Mouse (Mus musculus) hindbrain, embryonic 11.5 days (tissue): Measurements from ENCODE around the gene Cyb5r3. TPM values are rescaled to one million over a fixed set of nuclear protein-coding genes. Genes with fewer than 3 reads are reported as not detected.

Source experiments
- ATAC-seq: fragments of 200-750 bp; cut with Nextera tagmentation; 2 replicates; pipeline ENCODE4 v1.8.0; 2017; ENCODE audit warnings: mild to moderate bottlenecking, moderate TSS enrichment, moderate library complexity; ENCODE audit not compliant: low FRiP score
- DNase-seq: peaks from one replicate; pipeline ENCODE4 v3.0.0-alpha.2; 2015; ENCODE audit warnings: low spot score
- H3K27ac ChIP-seq: fragments of 300-500 bp; sonication (generic); 2 replicates; pipeline ENCODE4 v1.5.1; 2014; ENCODE audit warnings: mild to moderate bottlenecking, low read depth, low read length
- H3K27me3 ChIP-seq: fragments of 300-500 bp; sonication (generic); 2 replicates; pipeline ENCODE4 v1.6.1; 2014; ENCODE audit warnings: mild to moderate bottlenecking, low read length, moderate library complexity, mixed read lengths; ENCODE audit not compliant: control insufficient read depth, insufficient read depth
- H3K36me3 ChIP-seq: fragments of 300-500 bp; sonication (generic); 2 replicates; pipeline ENCODE4 v1.6.1; 2014; ENCODE audit warnings: mild to moderate bottlenecking, low read length, moderate library complexity, mixed read lengths; ENCODE audit not compliant: control insufficient read depth, insufficient read depth
- H3K4me1 ChIP-seq: fragments of 300-500 bp; sonication (generic); replicated peaks from 2 replicates; pipeline ENCODE4 v1.6.1; 2014; ENCODE audit warnings: low read length, mixed read lengths; ENCODE audit not compliant: control insufficient read depth, insufficient read depth
- H3K4me2 ChIP-seq: fragments of 300-500 bp; sonication (generic); replicated peaks from 2 replicates; pipeline ENCODE4 v1.6.1; 2014; ENCODE audit warnings: mild to moderate bottlenecking, low read depth, low read length
- H3K4me3 ChIP-seq: fragments of 300-500 bp; sonication (generic); 2 replicates; pipeline ENCODE4 v1.5.1; 2014; ENCODE audit warnings: low read depth, low read length
- H3K9ac ChIP-seq: fragments of 300-500 bp; sonication (generic); 2 replicates; pipeline ENCODE4 v1.6.1; 2014; ENCODE audit warnings: low read depth, low read length
- H3K9me3 ChIP-seq: fragments of 300-500 bp; sonication (generic); 2 replicates; pipeline ENCODE4 v1.6.1; 2016; ENCODE audit warnings: low read length; ENCODE audit not compliant: control insufficient read depth
- WGBS: fragments of 180-500 bp; shearing (Covaris S2); extraction: QIAGEN DNeasy Blood & Tissue Kit; methylation state at CpG from one replicate; pipeline ENCODE4 v1.1.7; 2014; 5-methylcytosine and 5-hydroxymethylcytosine counted together
- polyA plus RNA-seq: library from polyadenylated mRNA; unstranded; fragments of >200 nt; fragmentation: Nextera tagmentation; extraction: Ambion mirVana; gene quantifications from 2 replicates; pipeline ENCODE4 v1.2.1, GENCODE M21; 2014

Cyb5r3 gene
- polyA plus RNA-seq, 1 experiment from 2014 or later: 205 TPM

DNA sequence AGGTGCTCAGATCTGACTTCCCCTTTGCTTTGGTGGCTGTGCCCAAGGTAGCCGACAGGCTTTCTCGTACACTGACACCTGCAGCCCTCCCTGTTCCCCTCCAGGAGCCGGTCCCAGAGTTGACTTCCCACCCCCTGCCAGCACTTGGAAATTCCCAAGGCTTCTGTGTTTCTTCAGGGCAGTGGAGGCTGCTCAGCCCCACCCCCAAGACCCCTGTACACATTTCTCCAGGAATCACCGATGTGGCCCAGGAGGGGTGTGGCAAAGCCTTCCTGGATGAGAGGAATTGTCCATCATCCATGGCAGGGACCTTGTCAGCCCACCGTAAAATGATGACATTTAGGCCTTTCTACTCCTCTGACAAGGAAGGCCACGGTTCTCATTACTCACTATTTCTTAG, 61.1 kb downstream of the Cyb5r3 start:
- Histone ChIP-seq H3K4me2 (no peak overlapping the region), H3K9ac (no peak overlapping the region), H3K27me3 (no peaks in the 10 kb centered on the region), H3K27ac (no peak overlapping the region), H3K9me3 (no peaks in the 10 kb centered on the region), H3K4me1 (peaks cover 9% of the 10 kb centered on the region; the same call in 1 of the 2 replicates), H3K36me3 (no peaks in the 10 kb centered on the region), H3K4me3 (no peak overlapping the region)
- WGBS: 59% methylated on average over 6 of the region's 6 CpGs
- DNase-seq (no peak), ATAC-seq (no peak)

DNA sequence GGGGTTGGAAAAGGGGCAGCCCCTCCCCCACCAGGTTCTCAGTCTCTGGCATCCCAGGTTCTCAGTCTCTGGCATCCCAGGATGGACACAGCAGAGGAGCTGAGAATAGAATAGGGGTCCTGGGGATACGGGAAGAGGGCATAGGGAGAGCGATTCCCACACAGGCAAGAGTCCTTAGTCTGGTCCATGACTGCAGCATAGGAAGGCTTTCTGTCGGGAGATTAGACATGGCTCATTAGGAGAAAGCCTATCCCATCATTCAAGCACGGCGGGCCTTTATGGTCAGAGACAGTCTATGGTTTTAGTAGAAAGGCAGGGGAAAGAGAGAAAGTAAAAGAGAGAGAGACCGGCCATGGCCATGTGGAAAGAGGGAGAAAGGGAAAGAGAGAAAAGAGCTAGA, 64.6 kb downstream of the Cyb5r3 start:
- no peaks in the 10 kb centered on the region for H3K36me3 ChIP-seq
- H3K4me1 ChIP-seq: peaks cover 3% of the 10 kb centered on the region; the same call in 1 of the 2 replicates
- ATAC-seq (no peak), DNase-seq (no peak)
- no peaks in the 10 kb centered on the region for H3K9me3 ChIP-seq
- no peaks in the 10 kb centered on the region for H3K27me3 ChIP-seq
- no peak overlapping the region for H3K4me2 ChIP-seq
- H3K9ac ChIP-seq: no peak overlapping the region
- no peak overlapping the region for H3K4me3 ChIP-seq
- WGBS: 33% methylated on average over 6 of the region's 6 CpGs
- no peak overlapping the region for H3K27ac ChIP-seq

GRCm38 (mm10) chr15:83106426-83106825, 66.0 kb downstream of the Cyb5r3 start:
- Histone ChIP-seq H3K4me2 (no peak overlapping the region), H3K4me3 (no peak overlapping the region), H3K9ac (no peak overlapping the region), H3K4me1 (peaks cover 3% of the 10 kb centered on the region; the same call in 1 of the 2 replicates), H3K36me3 (no peaks in the 10 kb centered on the region), H3K9me3 (no peaks in the 10 kb centered on the region), H3K27ac (no peak overlapping the region), H3K27me3 (peaks cover 1% of the 10 kb centered on the region; the same call in 1 of the 2 replicates)
- ATAC-seq: no peak
- DNase-seq: no peak
- 86% methylated on average over 6 of the region's 6 CpGs for WGBS

Other genes with a start within 250 kb of the Cyb5r3 start
- gene Tcf20, start 184.7 kb downstream of the Cyb5r3 start, polyA plus RNA-seq: 12.6 and 14.8 TPM in 2 replicates
- gene Nfam1, start 139.3 kb downstream of the Cyb5r3 start, polyA plus RNA-seq: 2.1 and 2.3 TPM in 2 replicates
- 40.2 and 42.6 TPM in 2 replicates for gene Serhl, start 83.1 kb downstream of the Cyb5r3 start, polyA plus RNA-seq
- gene Rrp7a, start 49.8 kb downstream of the Cyb5r3 start, polyA plus RNA-seq: 54.6 and 63.4 TPM in 2 replicates
- gene Poldip3, start 23.2 kb downstream of the Cyb5r3 start, polyA plus RNA-seq: 162 and 163 TPM in 2 replicates
- 1.7 and 1.8 TPM in 2 replicates for gene A4galt, start 79.2 kb upstream of the Cyb5r3 start, polyA plus RNA-seq
- 38.6 and 40.1 TPM in 2 replicates for gene Arfgap3, start 177.7 kb upstream of the Cyb5r3 start, polyA plus RNA-seq